Mouse (Mus musculus): ENCODE measurements at regions not wholly inside any gene's neighbourhood (a gene's known extent, or its start where the extent isn't known, plus 50 kb on each side); places are given as distances from the start of the nearest gene placed in this dataset.

DNA sequence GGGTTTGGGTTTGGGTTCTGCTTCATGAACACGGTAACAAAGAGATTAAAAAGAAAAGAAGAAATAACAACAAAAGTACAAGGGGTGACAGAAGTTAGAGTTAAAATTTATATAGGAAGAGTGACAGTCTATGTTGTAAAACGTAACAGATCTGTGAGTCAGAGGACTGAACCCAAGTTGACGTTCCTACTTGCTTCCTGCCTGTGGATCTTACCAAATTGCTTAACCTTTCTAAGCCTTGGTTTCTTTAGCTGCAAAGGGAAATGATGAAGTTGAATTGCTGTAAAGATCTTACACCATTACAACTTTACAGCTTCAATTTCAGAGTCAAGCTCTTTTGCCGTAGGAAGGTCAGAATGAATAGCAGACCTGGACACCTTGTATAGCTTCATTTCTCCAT lies 142.2 kb downstream of the BC067074 start:
- dilution Hi-C loops (cut with MboI; ENCODE audit: extremely low pct_ligation_motif_present, extremely low pct_unique_long_range_greater_than_20kb, low sequenced_read_pairs): no loop called here
- Histone ChIP-seq H3K27me3 (replicated peaks) (no peaks in the 10 kb centered on the region), H3K79me2 (replicated peaks; ENCODE audit: control insufficient read depth, extremely low read depth, insufficient read depth, poor library complexity, severe bottlenecking) (no peaks in the 10 kb centered on the region), H3K36me3 (replicated peaks in 1 of 2; ENCODE audit: control insufficient read depth in 1 of 2, insufficient read depth in 1 of 2, low read length in 1 of 2) (no peaks in the 10 kb centered on the region), H3K9ac (ENCODE audit: insufficient read depth, low read depth) (no peak overlapping the region), H3K4me2 (ENCODE audit: insufficient read depth, low read depth, poor library complexity, severe bottlenecking) (no peak overlapping the region), H3K4me3 (replicated peaks in 1 of 3; ENCODE audit: low read depth in 2 of 3, low read length in 2 of 3, poor library complexity in 1 of 3) (no peak overlapping the region), H3K9me3 (replicated peaks; ENCODE audit: low read length) (peaks cover 4% of the 10 kb centered on the region), H3K27ac (ENCODE audit: insufficient read depth, low read depth) (no peak overlapping the region), H3K4me1 (ENCODE audit: control insufficient read depth in 1 of 2, insufficient read depth in 2 of 2) (no peaks in the 10 kb centered on the region)
- no peak for DNase-seq (ENCODE audit: extremely low read depth)
- in situ Hi-C loops (cut with MboI; ENCODE audit: low pct_ligation_motif_present, low pct_unique_long_range_greater_than_20kb, low sequenced_read_pairs): no loop called here
- no peak for TF ChIP-seq MAX (IDR thresholded peaks at IDR 0.05; ENCODE audit: low read length)

DNA sequence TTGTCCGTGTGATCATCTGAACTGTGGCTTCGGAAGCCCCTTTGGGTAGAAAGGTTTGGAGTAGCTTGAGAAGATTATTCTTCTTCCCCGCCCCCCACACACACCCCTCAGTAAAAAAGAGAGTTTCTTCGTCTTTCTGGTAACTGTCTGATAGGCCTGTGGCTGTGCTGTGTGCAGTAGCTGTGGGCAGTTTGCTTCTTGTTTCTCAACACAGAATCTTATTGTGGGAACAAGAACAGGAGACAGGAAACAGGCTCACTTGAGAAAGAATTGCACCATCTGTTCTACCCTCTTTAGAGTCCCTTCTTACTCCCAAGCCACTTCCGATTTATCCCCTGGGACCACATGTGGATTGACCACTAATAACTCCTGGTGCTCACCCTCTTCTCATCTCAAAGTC lies 140.5 kb downstream of the BC067074 start:
- DNase-seq (ENCODE audit: extremely low read depth): no peak
- Histone ChIP-seq H3K79me2 (replicated peaks; ENCODE audit: control insufficient read depth, extremely low read depth, insufficient read depth, poor library complexity, severe bottlenecking) (no peaks in the 10 kb centered on the region), H3K4me2 (ENCODE audit: insufficient read depth, low read depth, poor library complexity, severe bottlenecking) (no peak overlapping the region), H3K9ac (ENCODE audit: insufficient read depth, low read depth) (no peak overlapping the region), H3K9me3 (replicated peaks; ENCODE audit: low read length) (peaks cover 4% of the 10 kb centered on the region), H3K4me3 (replicated peaks in 1 of 3; ENCODE audit: low read depth in 2 of 3, low read length in 2 of 3, poor library complexity in 1 of 3) (no peak overlapping the region), H3K4me1 (ENCODE audit: control insufficient read depth in 1 of 2, insufficient read depth in 2 of 2) (no peaks in the 10 kb centered on the region), H3K27me3 (replicated peaks) (no peaks in the 10 kb centered on the region), H3K36me3 (replicated peaks in 1 of 2; ENCODE audit: control insufficient read depth in 1 of 2, insufficient read depth in 1 of 2, low read length in 1 of 2) (no peaks in the 10 kb centered on the region), H3K27ac (ENCODE audit: insufficient read depth, low read depth) (no peak overlapping the region)
- in situ Hi-C loops (cut with MboI; ENCODE audit: low pct_ligation_motif_present, low pct_unique_long_range_greater_than_20kb, low sequenced_read_pairs): no loop called here
- TF ChIP-seq KAT2A (IDR thresholded peaks at IDR 0.05; ENCODE audit: insufficient replicate concordance, low read length) (no peak), CHD1 (IDR thresholded peaks at IDR 0.05; ENCODE audit: low read depth, low read length) (no peak), ZNF384 (IDR thresholded peaks at IDR 0.05; ENCODE audit: low read depth, low read length) (no peak)
- dilution Hi-C loops (cut with MboI; ENCODE audit: extremely low pct_ligation_motif_present, extremely low pct_unique_long_range_greater_than_20kb, low sequenced_read_pairs): no loop called here

- Histone ChIP-seq H3K4me2 (ENCODE audit: insufficient read depth, low read depth, poor library complexity, severe bottlenecking) (no peak overlapping the region), H3K36me3 (replicated peaks in 1 of 2; ENCODE audit: control insufficient read depth in 1 of 2, insufficient read depth in 1 of 2, low read length in 1 of 2) (no peaks in the 10 kb centered on the region), H3K4me1 (ENCODE audit: control insufficient read depth in 1 of 2, insufficient read depth in 2 of 2) (peaks cover 0 to 10% of the 10 kb centered on the region in 2 experiments; a peak in 1 of 4 replicates), H3K27ac (ENCODE audit: insufficient read depth, low read depth) (no peak overlapping the region), H3K9me3 (replicated peaks; ENCODE audit: low read length) (peaks cover 4% of the 10 kb centered on the region), H3K9ac (ENCODE audit: insufficient read depth, low read depth) (no peak overlapping the region), H3K27me3 (replicated peaks) (no peaks in the 10 kb centered on the region), H3K79me2 (replicated peaks; ENCODE audit: control insufficient read depth, extremely low read depth, insufficient read depth, poor library complexity, severe bottlenecking) (no peaks in the 10 kb centered on the region), H3K4me3 (replicated peaks in 1 of 3; ENCODE audit: low read depth in 2 of 3, low read length in 2 of 3, poor library complexity in 1 of 3) (no peak overlapping the region)
- peak; percentile 22; the same call in 1 of the 2 replicates for TF ChIP-seq SMC3 (IDR thresholded peaks at IDR 0.05; ENCODE audit: low read depth, low read length)
- peak; percentile 41 for TF ChIP-seq RAD21 (IDR thresholded peaks at IDR 0.05; ENCODE audit: low read depth, low read length)
- no peak for TF ChIP-seq PAX5 (IDR thresholded peaks at IDR 0.05; ENCODE audit: low read length)
- TF ChIP-seq JUND (conservative IDR thresholded peaks at IDR 0.05; ENCODE audit: low read depth, low read length): no peak
- TF ChIP-seq CTCF (conservative IDR thresholded peaks at IDR 0.05 in 1 of 2, IDR thresholded peaks at IDR 0.05 in 1 of 2; ENCODE audit: low read depth in 2 of 2, low read length in 2 of 2): peak; percentile 66 to 75
- TF ChIP-seq POLR2AphosphoS2 (IDR thresholded peaks at IDR 0.05; ENCODE audit: low read depth, low read length): no peak
- no peak for TF ChIP-seq HCFC1 (IDR thresholded peaks at IDR 0.05; ENCODE audit: low read depth, low read length)
- TF ChIP-seq MXI1 (IDR thresholded peaks at IDR 0.05; ENCODE audit: low read depth, low read length): no peak
- TF ChIP-seq UBTF (IDR thresholded peaks at IDR 0.05; ENCODE audit: low read depth, low read length): no peak
- TF ChIP-seq EP300 (IDR thresholded peaks at IDR 0.05; ENCODE audit: low read length): no peak
- DNase-seq (ENCODE audit: extremely low read depth): peak; percentile 24
- in situ Hi-C loops (cut with MboI; ENCODE audit: low pct_ligation_motif_present, low pct_unique_long_range_greater_than_20kb, low sequenced_read_pairs): no loop called here
- dilution Hi-C loops (cut with MboI; ENCODE audit: extremely low pct_ligation_motif_present, extremely low pct_unique_long_range_greater_than_20kb, low sequenced_read_pairs): no loop called here
These were observed 136.7 kb downstream of the BC067074 start for GRCm38 (mm10) chr13:113429615-113430014.
